Mouse (Mus musculus) T-helper 17 cell (primary cell): Measurements from ENCODE around the gene Togaram2.
"Not testable (repeated sequence)": the region's sequence is repeated elsewhere in the genome, so short reads cannot be mapped to it uniquely, and the experiment has no call there.

Experiments used
- in situ Hi-C, 2 experiments: fragments of 300-600 bp; cut with MboI, MseI; formaldehyde crosslinking; loops; 1 replicate in 1 of 2; 2 replicates in 1 of 2; pipeline ENCODE4 v1.15.1; 2025; ENCODE audit warnings: high pct_unique_total_duplicates in 2 of 2

Gene Togaram2

GRCm38 (mm10) chr17:71717881-71718625, 45.0 kb downstream of the Togaram2 start:
- in situ Hi-C loops, result no loop called here

- in situ Hi-C loops, result no loop called here
Observed at GRCm38 (mm10) chr17:71720434-71720833, 47.4 kb downstream of the Togaram2 start.

- in situ Hi-C loops, result no loop called here
Observed at GRCm38 (mm10) chr17:71721019-71721418, 48.0 kb downstream of the Togaram2 start.

GRCm38 (mm10) chr17:71730655-71731054, 57.6 kb downstream of the Togaram2 start:
- in situ Hi-C loops, result no loop called here

- in situ Hi-C loops, result no loop called here
Observed at GRCm38 (mm10) chr17:71736442-71736841, 63.4 kb downstream of the Togaram2 start.

- in situ Hi-C loops, result no loop called here
Observed at GRCm38 (mm10) chr17:71742156-71742555, 69.1 kb downstream of the Togaram2 start.

GRCm38 (mm10) chr17:71742935-71743334, 69.9 kb downstream of the Togaram2 start:
- in situ Hi-C loops, result no loop called here

- in situ Hi-C loops, result no loop called here
Observed at GRCm38 (mm10) chr17:71746114-71746513, 73.1 kb downstream of the Togaram2 start.

GRCm38 (mm10) chr17:71747561-71747960, 74.5 kb downstream of the Togaram2 start:
- in situ Hi-C loops, result no loop called here

- in situ Hi-C loops, result loop anchor here in 1 of 2 experiments (5.0 kb wide), 1 partner anchor 778 kb away; no protein-coding TSS in a partner anchor
Observed at GRCm38 (mm10) chr17:71749616-71750168, 76.6 kb downstream of the Togaram2 start.

GRCm38 (mm10) chr17:71752831-71753230, 79.8 kb downstream of the Togaram2 start, which contains the start of gene Pcare:
Pcare (minus strand) TSS chr17:71752894.
- in situ Hi-C loops, result loop anchor here in 1 of 2 experiments (5.0 kb wide), 1 partner anchor 774 kb away; no protein-coding TSS in a partner anchor

- in situ Hi-C loops, result no loop called here
Observed at GRCm38 (mm10) chr17:71760536-71760935, 87.5 kb downstream of the Togaram2 start.

GRCm38 (mm10) chr17:71768173-71768572, 95.1 kb downstream of the Togaram2 start, which contains the start of gene Clip4:
Clip4 (plus strand) TSS chr17:71768473.
- in situ Hi-C loops, result not testable (repeated sequence)

- in situ Hi-C loops, result no loop called here
Observed at GRCm38 (mm10) chr17:71769564-71769963, 96.5 kb downstream of the Togaram2 start.

- in situ Hi-C loops, result no loop called here
Observed at GRCm38 (mm10) chr17:71770696-71771095, 97.6 kb downstream of the Togaram2 start.

GRCm38 (mm10) chr17:71774173-71774572, 101.1 kb downstream of the Togaram2 start:
- in situ Hi-C loops, result no loop called here

GRCm38 (mm10) chr17:71775279-71775678, 102.2 kb downstream of the Togaram2 start:
- in situ Hi-C loops, result no loop called here

GRCm38 (mm10) chr17:71778696-71779095, 105.6 kb downstream of the Togaram2 start:
- in situ Hi-C loops, result no loop called here
